Mouse (Mus musculus): ENCODE data around the gene Slc25a33. TPM values are rescaled to one million over a fixed set of nuclear protein-coding genes. Genes with fewer than 3 reads are reported as not detected.

Gene Slc25a33
- polyA plus RNA-seq, 1 experiment, result 16.8 TPM

DNA sequence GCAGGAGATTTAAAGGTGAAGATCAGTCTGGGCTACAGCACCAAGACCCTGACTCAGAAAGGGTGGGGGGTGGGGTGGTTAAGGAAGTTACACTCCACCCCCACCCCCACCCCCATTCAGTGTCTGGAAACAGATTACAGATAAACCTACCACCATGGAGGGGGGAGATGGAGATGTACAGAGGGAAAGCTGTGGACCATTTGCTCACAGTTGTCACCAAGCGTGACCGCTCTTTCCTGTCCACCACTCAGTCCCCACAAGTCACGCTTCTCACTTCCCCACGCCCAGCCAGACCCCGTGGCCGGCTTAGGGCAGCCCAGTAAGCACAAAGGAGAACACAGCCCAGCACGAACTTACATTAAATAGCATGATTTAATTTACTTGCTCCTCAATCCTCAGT lies 30.0 kb downstream of the Slc25a33 start:
- TF ChIP-seq POLR2A (IDR thresholded peaks at IDR 0.05; ENCODE audit: low read depth, low read length), result no peak
- TF ChIP-seq CTCF (conservative IDR thresholded peaks at IDR 0.05; ENCODE audit: insufficient read depth, insufficient read length, low read depth, low read length), result no peak
- Histone ChIP-seq H3K4me1 (ENCODE audit: control insufficient read depth, insufficient read depth, low read length) (no peaks in the 10 kb centered on the region), H3K4me3 (ENCODE audit: insufficient read depth, low read depth, low read length) (no peak overlapping the region), H3K27ac (ENCODE audit: insufficient read depth, low read depth, low read length) (no peak overlapping the region), H3K27me3 (replicated peaks; ENCODE audit: control insufficient read depth, insufficient read depth, low read length) (no peaks in the 10 kb centered on the region), H3K36me3 (ENCODE audit: control insufficient read depth, insufficient read depth, low read length) (no peaks in the 10 kb centered on the region)
- DNase-seq, result no peak
- WGBS, result 78% methylated on average over 7 of the region's 7 CpGs

- no peak for DNase-seq
- peaks cover 2% of the 10 kb centered on the region for H3K4me1 ChIP-seq (ENCODE audit: control insufficient read depth, insufficient read depth, low read length)
- TF ChIP-seq CTCF (conservative IDR thresholded peaks at IDR 0.05; ENCODE audit: insufficient read depth, insufficient read length, low read depth, low read length), result no peak
- no peak for TF ChIP-seq POLR2A (IDR thresholded peaks at IDR 0.05; ENCODE audit: low read depth, low read length)
- no peak overlapping the region for H3K4me3 ChIP-seq (ENCODE audit: insufficient read depth, low read depth, low read length)
- H3K27me3 ChIP-seq (replicated peaks; ENCODE audit: control insufficient read depth, insufficient read depth, low read length), result no peaks in the 10 kb centered on the region
- 94% methylated on average over 14 of the region's 14 CpGs for WGBS
- no peaks in the 10 kb centered on the region for H3K36me3 ChIP-seq (ENCODE audit: control insufficient read depth, insufficient read depth, low read length)
- H3K27ac ChIP-seq (ENCODE audit: insufficient read depth, low read depth, low read length), result no peak overlapping the region
Observed at GRCm38 (mm10) chr4:149742011-149742530, 32.0 kb downstream of the Slc25a33 start.

DNA sequence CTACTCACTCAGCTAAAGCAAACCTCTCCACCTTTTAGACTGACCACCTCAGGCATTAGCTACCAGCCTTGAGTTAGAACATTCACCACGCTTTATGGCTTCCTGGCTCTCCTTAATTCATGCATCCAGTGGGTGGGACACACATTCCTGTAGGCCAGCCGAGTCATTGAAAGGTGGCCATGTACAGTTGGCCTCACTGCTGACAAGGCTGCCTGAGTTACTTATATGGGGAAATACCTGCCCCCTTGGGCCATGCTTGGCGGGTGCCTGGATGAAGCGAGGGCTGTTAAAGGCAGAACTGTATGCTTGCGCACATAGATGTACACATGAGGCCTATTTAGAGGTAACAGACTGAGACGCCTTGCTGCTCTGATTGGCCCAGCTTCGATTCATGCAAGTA lies 33.8 kb downstream of the Slc25a33 start:
- 82% methylated on average over 7 of the region's 7 CpGs for WGBS
- no peak for DNase-seq
- Histone ChIP-seq H3K4me3 (ENCODE audit: insufficient read depth, low read depth, low read length) (no peak overlapping the region), H3K27ac (ENCODE audit: insufficient read depth, low read depth, low read length) (no peak overlapping the region), H3K27me3 (replicated peaks; ENCODE audit: control insufficient read depth, insufficient read depth, low read length) (no peaks in the 10 kb centered on the region), H3K36me3 (ENCODE audit: control insufficient read depth, insufficient read depth, low read length) (no peaks in the 10 kb centered on the region), H3K4me1 (ENCODE audit: control insufficient read depth, insufficient read depth, low read length) (peaks cover 9% of the 10 kb centered on the region)
- TF ChIP-seq POLR2A (IDR thresholded peaks at IDR 0.05; ENCODE audit: low read depth, low read length) (no peak), CTCF (conservative IDR thresholded peaks at IDR 0.05; ENCODE audit: insufficient read depth, insufficient read length, low read depth, low read length) (no peak)

- H3K27me3 ChIP-seq (replicated peaks; ENCODE audit: control insufficient read depth, insufficient read depth, low read length), result no peaks in the 10 kb centered on the region
- H3K36me3 ChIP-seq (ENCODE audit: control insufficient read depth, insufficient read depth, low read length), result no peaks in the 10 kb centered on the region
- H3K27ac ChIP-seq (ENCODE audit: insufficient read depth, low read depth, low read length), result no peak overlapping the region
- peaks cover 9% of the 10 kb centered on the region for H3K4me1 ChIP-seq (ENCODE audit: control insufficient read depth, insufficient read depth, low read length)
- no peak for TF ChIP-seq CTCF (conservative IDR thresholded peaks at IDR 0.05; ENCODE audit: insufficient read depth, insufficient read length, low read depth, low read length)
- TF ChIP-seq POLR2A (IDR thresholded peaks at IDR 0.05; ENCODE audit: low read depth, low read length), result no peak
- no peak overlapping the region for H3K4me3 ChIP-seq (ENCODE audit: insufficient read depth, low read depth, low read length)
- DNase-seq, result no peak
- WGBS, result 78% methylated on average over 5 of the region's 5 CpGs
Observed at GRCm38 (mm10) chr4:149739478-149739877, 34.6 kb downstream of the Slc25a33 start.

DNA sequence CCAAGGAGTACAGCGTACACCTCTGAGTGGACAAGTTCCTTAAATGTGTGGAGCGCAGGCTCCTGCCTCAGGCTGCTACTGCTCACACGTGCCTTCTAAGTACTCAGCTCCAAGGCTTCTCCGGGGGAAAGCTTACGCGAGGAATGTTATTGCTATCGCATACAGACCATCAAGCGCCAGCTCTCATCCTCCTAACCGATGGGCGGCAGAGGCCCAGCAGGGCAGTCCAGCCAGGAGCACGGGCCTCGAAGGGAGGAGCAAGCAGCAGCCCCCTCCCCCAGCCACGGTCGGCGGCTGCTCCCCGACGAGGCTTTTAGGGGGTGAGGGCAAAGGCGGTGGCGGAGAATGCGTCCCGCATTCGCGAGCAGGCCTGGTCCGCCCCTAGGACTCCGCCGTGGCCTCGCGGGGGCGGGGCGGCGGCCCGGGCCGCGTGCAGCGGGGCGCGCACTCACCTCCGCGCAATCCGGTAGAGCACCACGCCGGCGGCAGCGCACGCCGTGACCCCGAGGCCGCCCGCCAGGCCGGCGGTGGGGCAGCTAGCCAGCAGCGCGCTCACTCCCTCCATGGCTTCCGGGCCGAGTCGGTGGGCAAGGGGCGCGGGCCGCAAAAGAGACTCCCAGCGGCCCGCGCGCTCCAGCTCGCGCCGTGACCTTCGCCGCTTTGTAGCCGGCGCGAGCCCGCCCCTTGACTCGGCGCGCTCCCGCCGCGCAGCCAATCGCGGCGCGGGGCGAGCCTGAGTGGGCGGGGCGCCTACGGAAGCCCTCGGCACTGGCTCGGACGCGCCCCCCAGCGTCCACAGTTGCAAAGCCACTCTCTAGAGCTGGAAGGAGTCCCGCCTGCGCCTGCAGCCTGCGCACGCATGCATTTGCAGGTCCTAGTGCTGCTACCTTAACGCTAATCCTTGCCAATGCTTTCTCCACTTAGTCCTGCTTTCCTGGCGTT lies 36.4 kb downstream of the Slc25a33 start, which contains the start of gene Tmem201:
Gene Tmem201, minus strand, starts transcription at position 662 of the 942 bp plus-strand sequence.
- peak; percentile 84 for TF ChIP-seq CTCF (conservative IDR thresholded peaks at IDR 0.05; ENCODE audit: insufficient read depth, insufficient read length, low read depth, low read length)
- no peak for TF ChIP-seq POLR2A (IDR thresholded peaks at IDR 0.05; ENCODE audit: low read depth, low read length)
- Histone ChIP-seq H3K27ac (ENCODE audit: insufficient read depth, low read depth, low read length) (peak within 1 kb of the TSS; percentile 11; the same call in 1 of the 2 replicates), H3K36me3 (ENCODE audit: control insufficient read depth, insufficient read depth, low read length) (no peaks in the 10 kb centered on the region), H3K4me3 (ENCODE audit: insufficient read depth, low read depth, low read length) (peak within 1 kb of the TSS; percentile 89), H3K27me3 (replicated peaks; ENCODE audit: control insufficient read depth, insufficient read depth, low read length) (no peaks in the 10 kb centered on the region), H3K4me1 (ENCODE audit: control insufficient read depth, insufficient read depth, low read length) (peaks cover 9% of the 10 kb centered on the region)
- peak; percentile 97 for DNase-seq
- under 1% methylated on average over 96 of the region's 97 CpGs for WGBS

- H3K4me1 ChIP-seq (ENCODE audit: control insufficient read depth, insufficient read depth, low read length), result peaks cover 9% of the 10 kb centered on the region
- H3K27ac ChIP-seq (ENCODE audit: insufficient read depth, low read depth, low read length), result no peak overlapping the region
Observed at GRCm38 (mm10) chr4:149736581-149736980, 37.5 kb downstream of the Slc25a33 start.

More at GRCm38 (mm10) chr4:149736581-149736980, 37.5 kb downstream of the Slc25a33 start:
- no peak for TF ChIP-seq CTCF (conservative IDR thresholded peaks at IDR 0.05; ENCODE audit: insufficient read depth, insufficient read length, low read depth, low read length)
- no peak for TF ChIP-seq POLR2A (IDR thresholded peaks at IDR 0.05; ENCODE audit: low read depth, low read length)
- Histone ChIP-seq H3K36me3 (ENCODE audit: control insufficient read depth, insufficient read depth, low read length) (no peaks in the 10 kb centered on the region), H3K4me3 (ENCODE audit: insufficient read depth, low read depth, low read length) (peak overlapping the region; percentile 89; the same call in 1 of the 2 replicates), H3K27me3 (replicated peaks; ENCODE audit: control insufficient read depth, insufficient read depth, low read length) (no peaks in the 10 kb centered on the region)
- peak; percentile 85 for DNase-seq
- WGBS, result 18% methylated on average over 4 of the region's 4 CpGs

All from kidney, adult 2 months (tissue).